Mouse (Mus musculus): ENCODE measurements at regions not wholly inside any gene's neighbourhood (a gene's known extent, or its start where the extent isn't known, plus 50 kb on each side); places are given as distances from the start of the nearest gene placed in this dataset.

GRCm38 (mm10) chr5:43124301-43124700 is 108.7 kb upstream of the Cpeb2 start:
- Histone ChIP-seq H3K27me3 (replicated peaks) (no peaks in the 10 kb centered on the region), H3K27ac (ENCODE audit: insufficient read depth, low read depth) (no peak overlapping the region), H3K4me2 (ENCODE audit: insufficient read depth, low read depth, poor library complexity, severe bottlenecking) (no peak overlapping the region), H3K9me3 (replicated peaks; ENCODE audit: low read length) (no peaks in the 10 kb centered on the region), H3K4me1 (ENCODE audit: control insufficient read depth in 1 of 2, insufficient read depth in 2 of 2) (peaks cover 0 to 3% of the 10 kb centered on the region in 2 experiments; a peak in 1 of 4 replicates), H3K36me3 (replicated peaks in 1 of 2; ENCODE audit: control insufficient read depth in 1 of 2, insufficient read depth in 1 of 2, low read length in 1 of 2) (no peaks in the 10 kb centered on the region), H3K9ac (ENCODE audit: insufficient read depth, low read depth) (no peak overlapping the region), H3K4me3 (replicated peaks in 1 of 3; ENCODE audit: low read depth in 2 of 3, low read length in 2 of 3, poor library complexity in 1 of 3) (no peak overlapping the region), H3K79me2 (replicated peaks; ENCODE audit: control insufficient read depth, extremely low read depth, insufficient read depth, poor library complexity, severe bottlenecking) (no peaks in the 10 kb centered on the region)
- dilution Hi-C loops (cut with MboI; ENCODE audit: extremely low pct_ligation_motif_present, extremely low pct_unique_long_range_greater_than_20kb, low sequenced_read_pairs), result no loop called here
- in situ Hi-C loops (cut with MboI; ENCODE audit: low pct_ligation_motif_present, low pct_unique_long_range_greater_than_20kb, low sequenced_read_pairs), result no loop called here
- TF ChIP-seq NRF1 (IDR thresholded peaks at IDR 0.05; ENCODE audit: low read depth, low read length) (no peak), USF1 (IDR thresholded peaks at IDR 0.05; ENCODE audit: low read depth, low read length) (no peak)
- no peak for DNase-seq (ENCODE audit: extremely low read depth)

DNA sequence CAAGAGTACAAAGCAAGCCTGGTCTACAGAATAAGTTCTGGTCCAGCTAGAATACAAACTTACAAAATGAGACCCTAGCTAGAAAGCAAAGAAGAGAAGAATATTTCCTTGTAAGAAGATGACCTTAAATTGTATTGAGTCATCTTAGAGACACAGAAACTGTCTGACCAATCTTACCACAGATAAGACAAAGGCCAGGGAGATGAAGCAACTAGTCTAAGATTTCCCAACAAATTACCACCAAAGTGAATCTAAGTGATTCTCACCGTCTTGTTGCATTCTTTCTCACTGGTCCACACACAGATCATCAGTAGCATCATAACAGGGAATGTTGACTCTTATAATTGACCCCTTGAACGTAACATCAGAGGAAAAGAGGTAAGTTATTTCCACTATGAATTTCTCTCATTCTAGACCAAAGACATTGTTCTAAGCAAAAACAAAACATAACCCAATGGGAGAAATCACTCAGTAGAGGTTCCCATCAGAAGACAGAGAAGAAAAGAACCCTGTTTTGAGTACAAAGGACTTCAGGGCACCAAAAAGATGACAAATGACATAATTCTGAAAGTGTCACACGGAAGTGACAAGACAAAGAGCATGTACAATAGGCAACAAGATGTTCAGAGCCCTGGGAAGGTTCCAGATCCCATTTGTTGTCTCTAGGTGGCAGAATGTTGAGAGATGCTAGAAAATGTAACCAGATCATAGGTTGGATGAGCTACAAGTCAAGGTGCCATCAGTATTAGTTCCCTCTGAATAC is 107.0 kb upstream of the Cpeb2 start:
- dilution Hi-C loops (cut with MboI; ENCODE audit: extremely low pct_ligation_motif_present, extremely low pct_unique_long_range_greater_than_20kb, low sequenced_read_pairs), result no loop called here
- H3K4me3 ChIP-seq (replicated peaks in 1 of 3; ENCODE audit: low read depth in 2 of 3, low read length in 2 of 3, poor library complexity in 1 of 3), result no peak overlapping the region
- H3K27me3 ChIP-seq (replicated peaks), result no peaks in the 10 kb centered on the region
- peak in 1 of 2 experiments; percentile 45; a peak in 2 of 4 replicates for TF ChIP-seq CTCF (conservative IDR thresholded peaks at IDR 0.05 in 1 of 2, IDR thresholded peaks at IDR 0.05 in 1 of 2; ENCODE audit: low read depth in 2 of 2, low read length in 2 of 2)
- TF ChIP-seq SMC3 (IDR thresholded peaks at IDR 0.05; ENCODE audit: low read depth, low read length), result peak; percentile 37
- 0 out of 2 replicates have a peak, but pooled peaks have one; percentile 53 for TF ChIP-seq ELF1 (IDR thresholded peaks at IDR 0.05; ENCODE audit: low read depth, low read length)
- peak; percentile 61 for TF ChIP-seq JUN (IDR thresholded peaks at IDR 0.05; ENCODE audit: insufficient read depth, low read depth, low read length)
- TF ChIP-seq MYC (IDR thresholded peaks at IDR 0.05; ENCODE audit: low read depth, low read length), result no peak
- TF ChIP-seq RAD21 (IDR thresholded peaks at IDR 0.05; ENCODE audit: low read depth, low read length), result peak; percentile 35
- no peak for TF ChIP-seq GABPA (IDR thresholded peaks at IDR 0.05; ENCODE audit: insufficient replicate concordance, low read depth, low read length)
- TF ChIP-seq CHD1 (IDR thresholded peaks at IDR 0.05; ENCODE audit: low read depth, low read length), result no peak
- TF ChIP-seq MXI1 (IDR thresholded peaks at IDR 0.05; ENCODE audit: low read depth, low read length), result no peak
- no peak for TF ChIP-seq TCF12 (IDR thresholded peaks at IDR 0.05; ENCODE audit: low read depth, low read length)
- no peak for TF ChIP-seq NELFE (IDR thresholded peaks at IDR 0.05; ENCODE audit: low read depth, low read length)
- TF ChIP-seq ZMIZ1 (IDR thresholded peaks at IDR 0.05; ENCODE audit: low read depth, low read length), result no peak
- no peak for TF ChIP-seq MAX (IDR thresholded peaks at IDR 0.05; ENCODE audit: low read length)
- TF ChIP-seq ETS1 (conservative IDR thresholded peaks at IDR 0.05; ENCODE audit: low read depth, low read length), result no peak
- 0 out of 2 replicates have a peak, but pooled peaks have one; percentile 12 for TF ChIP-seq BHLHE40 (IDR thresholded peaks at IDR 0.05; ENCODE audit: low read depth, low read length)
- TF ChIP-seq IRF4 (IDR thresholded peaks at IDR 0.05; ENCODE audit: low read depth, low read length), result no peak; the same call in 1 of the 2 replicates
- no peak overlapping the region; the same call in 1 of the 2 replicates for H3K4me2 ChIP-seq (ENCODE audit: insufficient read depth, low read depth, poor library complexity, severe bottlenecking)
- no peaks in the 10 kb centered on the region for H3K79me2 ChIP-seq (replicated peaks; ENCODE audit: control insufficient read depth, extremely low read depth, insufficient read depth, poor library complexity, severe bottlenecking)
- H3K4me1 ChIP-seq (ENCODE audit: control insufficient read depth in 1 of 2, insufficient read depth in 2 of 2), result peaks cover 0 to 3% of the 10 kb centered on the region in 2 experiments; a peak in 1 of 4 replicates
- no peak for DNase-seq (ENCODE audit: extremely low read depth)
- no peak overlapping the region for H3K27ac ChIP-seq (ENCODE audit: insufficient read depth, low read depth)
- in situ Hi-C loops (cut with MboI; ENCODE audit: low pct_ligation_motif_present, low pct_unique_long_range_greater_than_20kb, low sequenced_read_pairs), result no loop called here
- H3K9me3 ChIP-seq (replicated peaks; ENCODE audit: low read length), result no peaks in the 10 kb centered on the region
- H3K36me3 ChIP-seq (replicated peaks in 1 of 2; ENCODE audit: control insufficient read depth in 1 of 2, insufficient read depth in 1 of 2, low read length in 1 of 2), result no peaks in the 10 kb centered on the region
- no peak overlapping the region; the same call in 1 of the 2 replicates for H3K9ac ChIP-seq (ENCODE audit: insufficient read depth, low read depth)
